Mouse (Mus musculus): ENCODE measurements at regions not wholly inside any gene's neighbourhood (a gene's known extent, or its start where the extent isn't known, plus 50 kb on each side); places are given as distances from the start of the nearest gene placed in this dataset.

GRCm38 (mm10) chr14:105950924-105951323 lies 54.3 kb upstream of the Spry2 start:
- DNase-seq: no peak

GRCm38 (mm10) chr14:105955082-105955481 lies 58.5 kb upstream of the Spry2 start:
- DNase-seq: no peak

- DNase-seq: no peak
These were observed 60.2 kb upstream of the Spry2 start for GRCm38 (mm10) chr14:105956796-105957195.

GRCm38 (mm10) chr14:105958005-105958404 lies 61.4 kb upstream of the Spry2 start:
- DNase-seq: no peak

GRCm38 (mm10) chr14:105979544-105980323 lies 83.1 kb upstream of the Spry2 start:
- DNase-seq: no peak

GRCm38 (mm10) chr14:105980324-105980680 lies 83.7 kb upstream of the Spry2 start:
- DNase-seq: no peak

- no peak for DNase-seq
These were observed 90.8 kb upstream of the Spry2 start for GRCm38 (mm10) chr14:105987341-105987882.

GRCm38 (mm10) chr14:105988738-105989137 lies 92.1 kb upstream of the Spry2 start:
- no peak for DNase-seq

- DNase-seq: no peak
These were observed 96.5 kb upstream of the Spry2 start for GRCm38 (mm10) chr14:105993124-105993523.

GRCm38 (mm10) chr14:105999801-106000200 lies 103.2 kb upstream of the Spry2 start:
- DNase-seq: no peak

GRCm38 (mm10) chr14:106007769-106008168 lies 98.2 kb upstream of the Trim52 start:
- DNase-seq: no peak

- DNase-seq: no peak
These were observed 97.0 kb upstream of the Trim52 start for GRCm38 (mm10) chr14:106008951-106009350.

- no peak for DNase-seq
These were observed 95.0 kb upstream of the Trim52 start for GRCm38 (mm10) chr14:106010961-106011360.

GRCm38 (mm10) chr14:106011991-106012427 lies 94.0 kb upstream of the Trim52 start:
- DNase-seq: peak; percentile 73

- DNase-seq: no peak
These were observed 83.2 kb upstream of the Trim52 start for GRCm38 (mm10) chr14:106022806-106023205.

GRCm38 (mm10) chr14:106026815-106027214 lies 79.2 kb upstream of the Trim52 start:
- no peak for DNase-seq

GRCm38 (mm10) chr14:106027686-106028085 lies 78.3 kb upstream of the Trim52 start:
- no peak for DNase-seq

GRCm38 (mm10) chr14:106031094-106031493 lies 74.9 kb upstream of the Trim52 start:
- DNase-seq: no peak

GRCm38 (mm10) chr14:106033793-106034192 lies 72.2 kb upstream of the Trim52 start:
- no peak for DNase-seq

- no peak for DNase-seq
These were observed 70.9 kb upstream of the Trim52 start for GRCm38 (mm10) chr14:106034933-106035665.

- DNase-seq: no peak
These were observed 61.7 kb upstream of the Trim52 start for GRCm38 (mm10) chr14:106044274-106044673.

- no peak for DNase-seq
These were observed 55.8 kb upstream of the Trim52 start for GRCm38 (mm10) chr14:106050231-106050630.
